Mouse (Mus musculus): ENCODE results near the gene Tmem217. TPM values are rescaled to one million over a fixed set of nuclear protein-coding genes. Genes with fewer than 3 reads are reported as not detected.

The Tmem217 gene
- total and polyA plus RNA-seq, 3 experiments = 2.5 to 4.5 TPM; not detected in 1

DNA sequence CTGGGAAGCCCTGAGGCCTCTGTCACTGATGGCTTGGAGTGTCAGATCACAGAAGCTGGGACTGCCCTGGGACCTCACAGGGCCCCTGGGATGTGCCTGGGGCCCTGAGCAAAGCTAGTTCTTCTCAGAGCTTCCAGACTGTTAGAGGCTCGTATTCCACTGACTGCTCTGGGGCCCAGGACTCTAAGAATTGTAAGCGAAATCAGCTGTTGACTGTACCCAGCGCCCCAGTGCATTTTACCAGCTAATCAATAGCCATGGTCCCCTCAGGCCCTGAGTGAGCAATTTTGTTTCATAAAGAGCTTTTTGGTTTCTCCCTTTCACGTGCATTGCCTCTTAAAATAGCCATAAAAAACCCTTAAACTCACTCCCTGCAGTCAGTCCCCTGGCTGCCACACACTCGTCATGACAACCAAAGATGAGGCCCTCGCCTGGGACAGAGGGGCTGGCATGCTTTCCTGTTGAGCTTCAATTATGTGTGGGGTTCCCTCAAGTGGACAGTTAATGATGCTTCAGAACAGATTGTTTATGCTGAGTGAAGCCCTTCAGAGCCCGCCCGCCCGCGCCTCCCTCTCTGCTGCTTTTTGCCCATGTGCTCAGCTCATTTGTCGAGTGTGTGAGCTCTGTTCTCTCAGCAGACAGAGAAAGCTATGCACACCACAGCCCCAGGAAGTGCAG is 37.2 kb upstream of the Tmem217 start:
- Histone ChIP-seq H3K36me3 (ENCODE audit: control insufficient read depth in 1 of 2, insufficient read depth in 2 of 2, low read length in 2 of 2) (no peaks in the 10 kb centered on the region), H3K4me3 (ENCODE audit: control insufficient read depth in 1 of 2, insufficient read depth in 1 of 2, low read depth in 2 of 2, low read length in 2 of 2) (no peak overlapping the region), H3K4me1 (ENCODE audit: control insufficient read depth in 1 of 2, insufficient read depth in 2 of 2, low read length in 2 of 2) (no peaks in the 10 kb centered on the region), H3K79me2 (ENCODE audit: control insufficient read depth, insufficient read depth, low read length, poor library complexity) (no peaks in the 10 kb centered on the region), H3K27ac (ENCODE audit: control insufficient read depth, low read depth, low read length) (no peak overlapping the region), H3K9me3 (replicated peaks; ENCODE audit: insufficient read depth, low read length) (no peaks in the 10 kb centered on the region), H3K9ac (ENCODE audit: control insufficient read depth, low read depth, low read length, poor library complexity, severe bottlenecking) (no peak overlapping the region), H3K27me3 (ENCODE audit: control insufficient read depth in 1 of 2, insufficient read depth in 2 of 2, low read length in 2 of 2) (no peaks in the 10 kb centered on the region)
- no peak for DNase-seq (ENCODE audit: low read depth, low spot score)
- TF ChIP-seq ZMIZ1 (IDR thresholded peaks at IDR 0.05; ENCODE audit: low read depth, low read length) = no peak
- TF ChIP-seq MEF2A (IDR thresholded peaks at IDR 0.05; ENCODE audit: extremely low read depth, insufficient replicate concordance, low read depth, low read length, poor library complexity, severe bottlenecking) = no peak
- no peak for TF ChIP-seq TAL1 (IDR thresholded peaks at IDR 0.05; ENCODE audit: low read length)

DNA sequence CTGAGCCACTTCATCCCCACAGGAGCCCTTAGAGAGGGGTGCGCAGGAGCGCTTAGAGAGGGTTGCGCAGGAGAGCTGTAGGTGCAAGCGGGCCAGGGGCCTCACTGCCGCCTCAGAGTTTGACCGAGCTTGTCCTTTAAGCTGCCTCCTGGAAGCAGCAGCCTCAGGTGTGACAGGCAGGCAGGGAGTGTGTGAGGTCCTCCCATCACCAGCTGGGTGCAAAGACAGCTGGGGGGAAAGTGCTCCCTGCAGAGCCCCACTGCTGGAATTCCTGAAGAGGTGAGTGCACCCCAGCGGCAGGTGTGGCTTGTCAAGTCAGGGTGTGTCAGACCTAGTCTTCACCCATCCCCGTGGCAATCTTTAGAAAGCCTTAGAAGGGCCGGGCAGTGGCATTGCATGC is 34.7 kb upstream of the Tmem217 start:
- Histone ChIP-seq H3K4me1 (ENCODE audit: control insufficient read depth in 1 of 2, insufficient read depth in 2 of 2, low read length in 2 of 2) (no peaks in the 10 kb centered on the region), H3K27me3 (ENCODE audit: control insufficient read depth in 1 of 2, insufficient read depth in 2 of 2, low read length in 2 of 2) (no peaks in the 10 kb centered on the region), H3K79me2 (ENCODE audit: control insufficient read depth, insufficient read depth, low read length, poor library complexity) (no peaks in the 10 kb centered on the region), H3K4me3 (ENCODE audit: control insufficient read depth in 1 of 2, insufficient read depth in 1 of 2, low read depth in 2 of 2, low read length in 2 of 2) (no peak overlapping the region), H3K36me3 (ENCODE audit: control insufficient read depth in 1 of 2, insufficient read depth in 2 of 2, low read length in 2 of 2) (no peaks in the 10 kb centered on the region), H3K27ac (ENCODE audit: control insufficient read depth, low read depth, low read length) (no peak overlapping the region), H3K9me3 (replicated peaks; ENCODE audit: insufficient read depth, low read length) (no peaks in the 10 kb centered on the region), H3K9ac (ENCODE audit: control insufficient read depth, low read depth, low read length, poor library complexity, severe bottlenecking) (no peak overlapping the region)
- TF ChIP-seq MEF2A (IDR thresholded peaks at IDR 0.05; ENCODE audit: extremely low read depth, insufficient replicate concordance, low read depth, low read length, poor library complexity, severe bottlenecking) (no peak), POLR2AphosphoS2 (IDR thresholded peaks at IDR 0.05; ENCODE audit: low read length) (no peak), TAL1 (IDR thresholded peaks at IDR 0.05; ENCODE audit: low read length) (no peak), TBP (IDR thresholded peaks at IDR 0.05; ENCODE audit: low read depth, low read length) (no peak), MXI1 (IDR thresholded peaks at IDR 0.05; ENCODE audit: low read depth, low read length) (no peak), NELFE (IDR thresholded peaks at IDR 0.05; ENCODE audit: low read depth, low read length) (no peak), MYB (IDR thresholded peaks at IDR 0.05; ENCODE audit: low read depth, low read length) (no peak), ETS1 (IDR thresholded peaks at IDR 0.05; ENCODE audit: low read depth, low read length) (no peak), HCFC1 (IDR thresholded peaks at IDR 0.05; ENCODE audit: low read depth, low read length) (no peak), E2F4 (IDR thresholded peaks at IDR 0.05; ENCODE audit: borderline replicate concordance, low read depth, low read length) (no peak), GATA1 (IDR thresholded peaks at IDR 0.05; ENCODE audit: low read depth, low read length) (no peak), ZKSCAN1 (IDR thresholded peaks at IDR 0.05; ENCODE audit: low read depth, low read length) (no peak), MAX (IDR thresholded peaks at IDR 0.05; ENCODE audit: low read length) (no peak), TCF12 (IDR thresholded peaks at IDR 0.05; ENCODE audit: low read depth, low read length) (no peak), ZC3H11A (IDR thresholded peaks at IDR 0.05; ENCODE audit: low read depth, low read length) (no peak), MAZ (IDR thresholded peaks at IDR 0.05; ENCODE audit: low read depth, low read length) (no peak), SIN3A (IDR thresholded peaks at IDR 0.05; ENCODE audit: low read length) (no peak), USF1 (IDR thresholded peaks at IDR 0.05; ENCODE audit: low read depth, low read length) (no peak)
- DNase-seq (ENCODE audit: low read depth, low spot score) = no peak
